Mouse (Mus musculus): ENCODE measurements around the gene Gpr176. TPM values are rescaled to one million over a fixed set of nuclear protein-coding genes. Genes with fewer than 3 reads are reported as not detected.

The Gpr176 gene
- total RNA-seq, 2 experiments from 2014 or later, result 12.5 to 13.1 TPM

DNA sequence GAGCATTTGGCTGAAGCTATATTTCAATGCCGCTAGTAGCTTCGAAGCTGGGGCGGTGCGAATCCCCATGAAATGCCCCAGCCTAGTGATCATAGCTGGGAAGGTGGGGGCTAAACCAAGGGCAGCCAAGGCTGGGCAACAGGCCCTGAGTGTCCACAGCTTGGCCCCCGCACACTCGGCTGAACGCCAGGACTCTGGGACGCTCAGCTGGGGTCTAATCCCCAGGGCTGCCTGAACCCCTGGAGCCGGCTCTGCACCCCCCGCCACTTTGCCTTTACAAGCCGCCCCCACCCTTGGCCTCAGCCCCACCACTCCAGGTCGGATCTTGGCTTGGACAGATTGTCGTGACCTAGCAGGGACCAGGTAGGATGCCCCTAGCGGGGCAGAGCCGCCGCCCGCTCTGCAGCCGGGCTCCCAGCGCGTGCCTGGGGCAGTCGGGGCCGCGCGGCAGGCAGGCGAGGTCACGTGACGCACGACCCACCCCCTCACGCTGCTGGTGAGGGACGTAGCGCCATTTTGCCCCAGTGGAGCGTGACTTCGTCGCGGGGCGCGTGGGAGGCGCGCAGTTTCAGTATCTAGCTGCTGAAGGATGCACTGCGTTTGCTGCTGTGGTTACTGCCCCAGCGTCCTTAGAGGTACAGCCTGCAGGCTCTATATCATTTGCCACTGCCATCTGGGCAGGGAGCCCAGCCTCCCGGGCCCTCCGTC, 507 bp upstream of the Gpr176 start:
- DNase-seq (ENCODE audit: extremely low spot score in 1 of 2, low spot score in 1 of 2), result peak; percentile 76 to 77

DNA sequence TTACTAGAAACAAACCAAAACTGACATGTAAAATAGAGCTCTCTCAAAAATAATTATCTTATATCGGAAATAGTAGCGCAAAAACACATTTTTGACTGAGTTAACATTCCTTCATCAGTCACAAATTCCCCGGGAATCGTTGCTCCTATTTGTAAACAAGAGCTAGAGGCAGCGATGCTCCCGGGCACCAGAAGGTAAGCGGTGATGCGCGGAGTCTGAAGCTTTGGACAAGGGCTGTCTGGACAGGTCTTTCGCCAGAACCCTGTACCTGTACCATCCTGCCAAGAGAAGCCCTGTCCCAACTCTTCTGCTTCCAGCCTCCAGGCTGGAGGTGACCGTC, 688 bp downstream of the Gpr176 start:
- no peak for DNase-seq (ENCODE audit: extremely low spot score in 1 of 2, low spot score in 1 of 2)

DNA sequence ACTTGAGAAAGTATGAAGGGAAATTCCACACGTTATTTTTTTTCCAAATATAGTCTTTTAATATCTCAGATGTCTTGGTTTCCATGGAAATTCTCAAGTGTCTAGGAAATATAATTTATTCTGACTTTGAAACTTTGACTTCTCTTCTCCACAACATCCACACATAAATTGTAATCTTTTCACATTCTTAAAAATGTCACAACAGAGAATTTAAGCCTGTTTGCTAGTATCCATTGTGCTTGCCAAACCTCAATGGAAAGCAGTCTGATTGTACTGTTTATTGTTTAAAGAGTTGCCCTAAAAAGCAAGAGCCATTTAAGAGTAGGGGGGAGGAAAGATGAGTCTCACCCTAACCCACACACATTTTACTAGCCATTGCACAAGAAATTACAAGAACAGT, 1.4 kb downstream of the Gpr176 start:
- DNase-seq (ENCODE audit: extremely low spot score in 1 of 2, low spot score in 1 of 2), result no peak

DNA sequence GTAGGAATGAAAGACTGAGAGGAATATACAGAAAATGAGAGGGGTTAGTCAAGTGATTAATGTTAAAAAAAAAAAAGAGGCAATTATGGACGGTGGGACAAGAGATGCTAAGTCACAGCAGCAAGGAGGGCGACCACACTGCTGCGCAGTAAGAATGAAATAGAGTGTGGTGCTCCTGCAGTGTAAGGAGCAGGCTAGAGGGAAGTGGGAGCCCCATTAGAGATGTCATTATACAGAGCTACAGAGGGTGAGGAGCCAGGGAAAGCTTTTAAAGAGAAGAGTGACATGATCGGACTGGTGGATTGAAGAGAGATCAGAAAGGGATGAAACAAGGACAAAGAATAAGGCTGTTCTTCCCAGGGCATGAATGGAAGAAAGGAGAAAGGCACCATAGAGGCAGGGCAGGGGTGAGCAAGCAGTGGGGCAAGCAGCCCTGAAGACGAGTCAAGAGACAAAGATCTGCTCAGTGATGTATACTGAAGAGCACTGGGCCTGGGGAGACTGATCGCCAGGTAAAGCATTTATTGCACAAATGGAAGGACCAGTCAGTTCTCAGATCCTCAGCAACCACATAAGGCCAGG, 18.0 kb downstream of the Gpr176 start:
- DNase-seq (ENCODE audit: extremely low spot score in 1 of 2, low spot score in 1 of 2), result no peak

DNA sequence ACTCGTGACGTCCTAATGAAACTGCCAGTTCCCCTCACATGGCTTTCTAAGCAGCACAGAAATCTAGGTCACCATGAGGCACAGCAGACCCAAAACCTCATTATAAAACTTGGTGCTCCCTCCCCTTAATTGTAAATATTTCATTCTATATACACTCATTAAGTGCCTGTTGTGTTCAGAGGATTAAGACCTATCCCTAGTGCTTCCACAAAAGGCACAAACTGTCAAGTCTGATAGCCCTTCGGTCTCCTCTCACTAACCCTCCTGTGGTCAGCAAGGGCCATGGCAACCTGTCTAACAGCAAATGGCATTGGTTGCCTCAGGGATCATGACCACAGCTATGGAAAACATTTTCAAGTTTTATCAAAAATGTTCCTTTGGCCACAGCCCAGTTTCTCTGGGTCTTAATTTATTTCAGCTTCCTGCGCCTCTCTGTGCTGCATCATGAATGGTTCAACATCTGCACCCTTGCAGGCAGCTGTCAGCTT, 19.3 kb downstream of the Gpr176 start:
- DNase-seq (ENCODE audit: extremely low spot score in 1 of 2, low spot score in 1 of 2), result no peak

DNA sequence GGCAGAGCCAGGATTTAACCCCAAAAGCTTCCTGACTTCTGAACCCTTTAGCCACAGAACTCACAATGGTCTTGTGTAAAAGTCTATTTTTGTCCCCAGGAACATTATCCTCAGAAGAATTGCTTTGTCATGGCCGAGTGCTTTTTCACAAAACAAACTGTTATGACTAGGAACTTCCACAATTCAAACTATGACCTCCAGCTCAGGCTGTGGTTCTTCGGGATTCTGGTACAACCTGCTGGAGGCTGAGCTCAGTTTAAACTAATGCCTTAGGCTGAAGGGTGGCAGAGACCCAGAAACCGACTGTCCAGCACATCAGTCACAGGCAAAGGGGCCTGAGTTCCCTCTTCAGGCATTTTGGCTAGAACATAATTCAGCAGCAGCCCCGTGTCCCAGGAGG, 19.7 kb downstream of the Gpr176 start:
- no peak for DNase-seq (ENCODE audit: extremely low spot score in 1 of 2, low spot score in 1 of 2)

DNA sequence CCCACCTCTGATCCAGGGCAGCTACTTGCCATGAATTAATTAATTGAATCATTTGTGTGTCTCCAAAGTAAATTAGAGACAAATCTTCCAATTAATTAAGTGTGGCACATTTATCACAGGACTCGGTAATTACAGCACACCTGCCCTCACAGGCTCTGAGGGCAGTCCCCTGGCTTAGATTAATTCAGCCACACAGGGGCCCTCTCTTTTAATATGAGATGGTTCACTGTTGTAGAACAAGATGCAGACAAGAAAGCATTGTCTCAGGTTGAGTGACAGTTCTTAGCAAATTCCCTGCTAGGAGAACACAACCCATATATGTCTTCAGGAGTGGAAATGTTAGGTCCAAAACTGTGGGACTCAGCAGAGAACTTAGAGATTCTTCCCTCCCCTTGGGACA, 27.7 kb downstream of the Gpr176 start:
- DNase-seq (ENCODE audit: extremely low spot score in 1 of 2, low spot score in 1 of 2), result no peak

DNA sequence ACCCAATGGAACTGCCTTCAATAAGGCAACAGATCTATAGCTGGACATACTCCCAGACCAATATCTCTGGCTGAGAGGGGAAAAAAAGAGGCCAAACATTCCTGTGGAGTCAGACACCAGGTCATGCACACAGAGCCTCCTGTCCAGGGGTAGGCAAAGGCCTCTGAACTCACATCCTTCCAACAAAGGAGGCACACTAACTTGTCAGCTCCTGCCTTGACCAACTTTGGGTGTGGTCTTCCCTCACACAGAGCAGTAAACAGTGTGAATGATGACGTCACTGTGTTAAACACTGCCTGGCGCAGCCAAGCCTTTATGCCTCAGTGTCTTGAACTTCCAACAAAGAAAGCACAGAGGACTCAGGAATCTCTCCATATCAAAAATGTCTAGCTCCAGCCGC, 29.3 kb downstream of the Gpr176 start:
- no peak for DNase-seq (ENCODE audit: extremely low spot score in 1 of 2, low spot score in 1 of 2)

DNA sequence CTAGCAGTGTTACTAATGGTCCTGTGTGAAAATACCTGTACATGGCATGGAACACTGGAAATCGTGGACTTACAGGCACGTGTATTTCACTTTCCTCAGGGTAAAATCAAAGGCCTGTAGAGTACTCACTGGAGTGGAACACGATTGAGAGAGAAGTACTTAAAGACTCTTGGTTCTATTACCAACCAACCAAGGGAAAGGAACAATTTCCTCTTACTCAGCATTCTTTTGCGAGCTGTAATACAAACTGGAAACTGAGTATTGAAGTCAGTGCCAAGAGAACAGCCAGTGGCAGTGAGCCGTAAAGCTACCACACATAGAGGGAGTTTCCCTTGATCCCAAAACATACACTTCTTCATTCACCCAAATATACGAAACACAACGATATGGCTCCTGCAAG, 31.9 kb downstream of the Gpr176 start:
- no peak for DNase-seq (ENCODE audit: extremely low spot score in 1 of 2, low spot score in 1 of 2)

DNA sequence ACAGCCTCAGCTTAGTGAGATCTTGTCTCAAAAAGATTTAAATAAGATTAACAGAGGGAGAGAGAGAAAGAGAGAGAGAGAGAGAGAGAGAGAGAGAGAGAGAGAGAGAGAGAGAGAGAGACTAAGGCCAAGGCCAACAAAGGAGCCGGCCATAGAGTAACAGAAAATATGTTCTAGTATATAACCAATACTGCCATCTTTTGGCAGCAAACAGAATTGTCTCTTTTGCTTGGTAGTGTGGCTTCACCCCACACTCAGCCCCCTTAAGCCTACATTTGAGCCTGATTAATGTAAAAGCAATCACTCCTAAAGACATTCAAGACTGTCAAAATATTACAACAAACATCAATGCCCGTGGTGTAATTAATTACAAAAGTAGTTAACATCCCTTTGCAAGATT, 37.1 kb downstream of the Gpr176 start:
- DNase-seq (ENCODE audit: extremely low spot score in 1 of 2, low spot score in 1 of 2), result no peak

DNA sequence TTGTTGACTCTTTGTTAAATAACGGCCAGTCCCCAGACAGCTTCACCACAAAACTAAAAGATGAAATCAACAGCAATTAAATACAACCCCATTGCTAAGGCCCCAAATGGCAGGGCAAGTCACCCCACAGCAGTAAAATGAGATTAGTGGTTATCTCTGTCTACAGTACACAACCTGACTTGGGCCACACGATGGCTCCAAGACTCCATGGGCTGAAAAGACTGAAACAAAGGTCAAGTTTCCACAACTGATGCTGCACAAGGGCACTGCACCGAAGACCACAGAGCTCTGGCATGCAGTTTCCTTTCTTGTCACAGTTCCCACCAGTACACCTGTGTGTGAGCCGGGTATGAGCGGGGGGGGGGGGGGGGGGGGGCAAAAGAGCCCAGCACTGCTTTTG, 50.6 kb downstream of the Gpr176 start:
- no peak for DNase-seq (ENCODE audit: extremely low spot score in 1 of 2, low spot score in 1 of 2)

DNA sequence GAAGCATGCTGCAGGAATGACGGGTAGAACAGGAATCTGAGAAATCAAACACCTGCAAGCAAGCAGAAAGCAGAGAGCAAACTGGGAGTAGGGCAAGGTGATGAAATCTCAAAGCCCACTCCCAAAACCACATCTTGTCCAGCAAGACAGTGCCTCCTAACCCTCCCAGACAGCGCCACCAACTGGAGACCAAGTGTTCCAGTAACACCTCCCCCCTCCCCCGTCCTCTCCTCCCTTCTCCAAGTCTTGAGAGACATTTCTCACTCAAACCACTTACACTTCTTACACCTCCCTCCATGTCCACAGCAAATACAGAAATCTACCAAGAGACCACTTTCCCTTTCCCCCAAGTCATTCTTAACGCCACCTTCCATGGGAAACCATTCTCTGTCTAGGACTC, 51.4 kb downstream of the Gpr176 start:
- DNase-seq (ENCODE audit: extremely low spot score in 1 of 2, low spot score in 1 of 2), result no peak

DNA sequence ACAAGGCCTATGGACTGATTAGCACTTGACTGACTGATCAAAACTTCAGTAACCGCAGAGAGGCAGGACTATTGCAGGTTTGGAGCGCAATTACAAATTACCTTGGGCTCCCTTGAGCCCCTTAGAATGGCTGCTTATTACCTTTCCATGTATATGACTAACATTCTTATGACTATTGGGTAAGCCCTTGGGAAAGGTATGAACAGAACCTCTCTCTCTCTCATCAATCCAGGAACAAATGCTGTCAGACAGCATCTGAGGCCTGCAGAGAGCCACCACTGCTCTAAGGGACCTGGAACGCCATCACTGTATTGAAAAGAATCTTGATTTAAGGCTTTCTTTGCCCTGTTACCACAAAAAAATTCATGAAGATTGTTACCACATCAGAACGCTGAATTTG, 52.1 kb downstream of the Gpr176 start:
- DNase-seq (ENCODE audit: extremely low spot score in 1 of 2, low spot score in 1 of 2), result no peak

DNA sequence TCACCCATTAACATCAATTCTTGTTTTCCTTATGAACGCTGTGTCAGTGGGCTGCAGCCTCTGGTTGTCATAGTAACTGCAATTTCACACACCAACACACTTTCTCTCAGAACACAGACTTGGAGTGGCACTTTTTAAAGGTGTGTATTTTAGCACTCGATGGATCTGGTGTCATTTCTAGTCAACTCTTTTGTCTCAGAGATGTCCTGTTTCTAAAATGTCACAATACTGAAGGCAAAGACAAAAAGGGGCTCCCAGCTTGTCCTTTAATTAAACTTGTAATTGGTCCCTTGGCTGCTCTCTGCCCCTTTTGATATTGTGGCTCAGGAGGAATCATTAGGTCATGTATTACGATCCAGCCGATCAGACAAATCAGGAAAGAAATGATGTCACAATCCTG, 52.7 kb downstream of the Gpr176 start:
- DNase-seq (ENCODE audit: extremely low spot score in 1 of 2, low spot score in 1 of 2), result no peak

DNA sequence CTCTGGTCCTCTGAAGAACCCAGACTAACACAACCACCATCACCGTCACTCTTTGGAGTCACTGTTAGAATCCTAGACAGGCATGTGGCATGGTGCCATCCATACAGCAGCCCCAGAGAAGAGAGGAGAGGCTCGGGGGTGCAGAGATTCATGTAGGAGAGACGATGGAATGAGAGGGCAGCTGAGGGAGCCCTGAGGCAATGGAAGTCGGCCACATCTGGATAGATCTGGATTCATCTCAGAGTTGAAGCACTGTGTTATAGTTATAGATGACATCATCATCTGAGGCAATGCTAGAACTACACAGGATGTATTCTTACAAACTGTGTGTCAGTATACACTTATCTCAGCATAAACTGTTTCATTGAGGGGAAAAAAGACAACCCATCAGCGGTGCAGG, 54.0 kb downstream of the Gpr176 start:
- no peak for DNase-seq (ENCODE audit: extremely low spot score in 1 of 2, low spot score in 1 of 2)

DNA sequence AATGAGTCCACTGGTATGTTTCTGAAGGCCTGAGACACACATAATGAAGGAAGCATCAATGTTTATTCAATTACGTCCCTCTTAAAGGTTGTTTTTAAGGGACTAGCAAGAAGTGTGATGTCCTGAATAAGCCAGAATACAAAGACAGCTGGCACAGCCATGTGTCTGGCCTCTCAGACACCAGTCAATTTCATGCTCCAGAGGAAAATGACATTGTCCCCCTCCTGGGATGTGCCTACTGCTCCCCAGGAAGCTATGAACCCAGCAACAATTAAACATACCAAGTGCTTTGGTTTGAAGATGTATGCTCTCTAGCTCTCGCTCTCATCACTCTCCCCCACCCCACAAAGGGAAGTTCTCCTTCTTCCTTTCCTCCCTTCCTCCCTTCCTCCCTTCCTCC, 56.3 kb downstream of the Gpr176 start:
- DNase-seq (ENCODE audit: extremely low spot score in 1 of 2, low spot score in 1 of 2), result no peak

DNA sequence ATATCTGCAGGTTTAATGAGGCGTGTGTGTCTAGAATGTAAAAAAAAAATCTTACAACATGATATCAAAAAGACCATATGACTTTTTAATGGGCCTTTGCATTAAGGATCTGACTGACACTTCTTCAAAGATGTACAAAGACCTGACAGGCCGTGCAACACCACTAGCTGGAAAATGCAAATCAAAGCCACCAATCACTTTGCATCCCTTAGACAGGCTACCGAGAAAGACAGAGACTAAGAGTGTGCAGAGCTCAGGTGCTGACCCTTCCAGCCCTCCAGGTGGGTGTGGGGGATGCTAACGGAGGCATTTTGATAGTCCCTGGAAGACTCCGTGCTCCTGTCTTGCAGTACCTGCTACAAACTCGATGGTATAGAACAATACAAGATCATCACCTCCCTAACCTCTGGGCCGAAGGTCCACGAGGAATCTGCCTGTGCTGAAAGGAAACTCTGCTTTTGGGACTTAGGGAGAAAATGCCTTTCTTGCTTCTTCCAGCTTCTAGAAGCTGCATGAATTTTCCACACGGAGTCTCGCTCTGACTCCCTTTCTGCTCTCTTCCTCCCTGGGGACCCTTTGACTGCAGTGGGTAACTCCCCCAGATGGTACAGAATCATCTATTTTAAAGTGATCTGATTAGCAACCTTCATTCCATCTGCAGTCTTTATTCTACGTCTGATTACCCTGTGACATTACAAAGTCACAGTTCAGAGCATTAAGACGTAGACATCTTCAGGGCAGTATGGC, 57.4 kb downstream of the Gpr176 start:
- no peak for DNase-seq (ENCODE audit: extremely low spot score in 1 of 2, low spot score in 1 of 2)

DNA sequence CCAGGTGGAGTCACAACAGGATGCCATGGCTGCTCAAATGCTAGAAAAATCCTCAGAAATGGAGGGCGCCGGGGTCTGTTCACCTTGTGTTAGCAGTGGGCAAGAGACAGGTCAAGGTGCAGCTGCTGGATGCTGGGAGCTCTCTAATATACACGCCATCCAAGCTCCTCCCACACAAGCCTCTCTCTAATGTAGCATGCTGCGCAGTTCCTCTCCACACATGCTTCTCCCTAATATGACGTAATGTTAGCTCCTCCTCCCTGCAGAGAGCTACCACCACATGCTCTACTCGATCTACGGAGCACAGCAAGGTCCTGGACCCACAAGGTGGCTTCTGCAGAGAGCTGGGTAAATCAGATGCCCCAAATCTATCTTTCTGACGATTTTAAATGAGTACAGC, 65.7 kb downstream of the Gpr176 start:
- DNase-seq (ENCODE audit: extremely low spot score in 1 of 2, low spot score in 1 of 2), result peak in 1 of 2 experiments; percentile 18

DNA sequence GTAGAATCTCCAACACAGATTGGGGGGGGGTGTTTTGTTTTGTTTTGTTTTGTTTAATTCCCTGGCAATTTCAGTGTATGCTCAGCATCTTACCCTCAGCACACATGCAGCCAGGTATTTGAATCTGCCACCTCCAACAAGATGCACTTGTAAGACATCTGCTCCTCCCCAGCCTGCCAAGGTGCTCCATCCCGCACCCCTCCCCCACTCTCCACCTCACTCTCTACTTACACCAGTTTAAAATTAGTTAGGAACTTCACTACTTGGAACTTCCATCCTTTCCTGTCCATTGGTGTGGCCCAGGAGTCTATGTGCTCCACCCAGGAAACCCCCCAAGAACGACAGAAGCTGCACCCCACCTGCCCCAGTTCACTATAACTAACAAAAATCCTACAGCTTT, 66.3 kb downstream of the Gpr176 start:
- no peak for DNase-seq (ENCODE audit: extremely low spot score in 1 of 2, low spot score in 1 of 2)

DNA sequence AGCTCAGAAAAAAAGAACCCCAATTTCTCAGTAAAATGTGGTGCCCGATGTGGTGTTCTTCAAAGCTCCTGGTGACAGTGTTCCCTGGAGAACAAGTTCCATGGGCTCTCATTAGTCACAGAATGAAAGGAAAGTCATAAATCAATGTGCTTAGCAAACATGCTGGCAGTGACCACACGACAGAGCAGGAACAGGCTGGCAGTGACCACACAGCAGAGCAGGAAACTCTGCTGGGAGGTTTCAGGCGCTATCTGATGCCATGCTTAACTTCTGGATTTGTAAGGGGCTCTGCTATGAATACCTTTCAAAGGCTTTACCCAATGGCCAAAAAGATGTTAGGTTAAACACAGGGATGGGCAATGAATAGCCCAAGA, 66.7 kb downstream of the Gpr176 start:
- DNase-seq (ENCODE audit: extremely low spot score in 1 of 2, low spot score in 1 of 2), result no peak

DNA sequence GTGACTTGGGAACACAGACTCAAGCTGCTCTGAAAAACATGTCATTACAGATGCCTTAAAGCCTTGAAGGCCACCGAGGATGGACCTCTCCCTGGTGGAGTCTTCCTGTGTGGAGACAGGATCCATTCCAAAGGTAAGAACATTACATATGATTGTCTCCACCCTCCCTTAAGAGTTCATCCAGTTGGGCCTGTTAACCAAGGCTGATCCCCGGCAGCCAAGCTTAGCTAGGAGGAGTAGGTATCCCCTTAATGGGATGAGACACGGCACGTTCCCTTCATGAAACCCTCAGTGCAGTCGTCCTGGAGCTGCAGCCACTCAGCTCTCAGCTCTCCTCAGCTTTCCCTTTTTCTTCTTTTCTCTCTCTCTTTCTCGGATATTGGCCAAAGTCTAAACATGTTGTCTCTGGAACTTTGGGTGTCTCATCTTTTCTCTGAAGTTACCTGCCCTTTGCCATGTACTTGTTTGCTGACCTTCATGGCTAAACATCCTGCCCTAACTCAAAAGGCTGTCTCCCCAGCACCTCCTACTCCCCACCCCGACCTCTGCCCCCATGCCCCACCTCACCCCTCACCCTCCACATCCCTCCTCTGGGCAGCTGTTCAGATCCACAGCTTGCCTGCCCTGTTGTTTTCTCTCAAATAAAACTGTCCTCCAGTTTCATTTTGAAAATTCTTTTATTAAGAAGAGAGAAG, 67.2 kb downstream of the Gpr176 start:
- no peak for DNase-seq (ENCODE audit: extremely low spot score in 1 of 2, low spot score in 1 of 2)

All from layer of hippocampus, postnatal 25 days (tissue).